Mouse (Mus musculus) kidney, embryonic 14.5 days (tissue): Measurements from ENCODE around the gene Gnl2. TPM values are rescaled to one million over a fixed set of nuclear protein-coding genes. Genes with fewer than 3 reads are reported as not detected.

Experiments
- ATAC-seq: fragments of 200-750 bp; cut with Nextera tagmentation; 2 replicates; pipeline ENCODE4 v1.8.0; 2017; ENCODE audit warnings: moderate number of reproducible peaks, mild to moderate bottlenecking, moderate TSS enrichment, moderate library complexity; ENCODE audit not compliant: low FRiP score, low TSS enrichment
- H3K27ac ChIP-seq: fragments of 300-500 bp; sonication (generic); 2 replicates; pipeline ENCODE4 v1.5.1; 2014; ENCODE audit warnings: low read depth, mild to moderate bottlenecking, low read length, moderate library complexity, mixed read lengths
- H3K27me3 ChIP-seq: fragments of 300-500 bp; sonication (generic); 2 replicates; pipeline ENCODE4 v1.6.1; 2014; ENCODE audit warnings: mild to moderate bottlenecking, low read length; ENCODE audit not compliant: control insufficient read depth, insufficient read depth
- H3K36me3 ChIP-seq: fragments of 300-500 bp; sonication (generic); 2 replicates; pipeline ENCODE4 v1.6.1; 2014; ENCODE audit warnings: low read length, mixed read lengths; ENCODE audit not compliant: control insufficient read depth, insufficient read depth
- H3K4me1 ChIP-seq: fragments of 300-500 bp; sonication (generic); 2 replicates; pipeline ENCODE4 v1.6.1; 2014; ENCODE audit warnings: low read length, mixed read lengths; ENCODE audit not compliant: control insufficient read depth, insufficient read depth
- H3K4me2 ChIP-seq: fragments of 300-500 bp; sonication (generic); replicated peaks from 2 replicates; pipeline ENCODE4 v1.6.1; 2014; ENCODE audit warnings: low read depth, mild to moderate bottlenecking, low read length
- H3K4me3 ChIP-seq: fragments of 300-500 bp; sonication (generic); 2 replicates; pipeline ENCODE4 v1.5.1; 2014; ENCODE audit warnings: mild to moderate bottlenecking, low read length
- H3K9ac ChIP-seq: fragments of 300-500 bp; sonication (generic); 2 replicates; pipeline ENCODE4 v1.6.1; 2014; ENCODE audit warnings: low read depth, mild to moderate bottlenecking, low read length, moderate library complexity
- H3K9me3 ChIP-seq: fragments of 300-500 bp; sonication (generic); 2 replicates; pipeline ENCODE4 v1.6.1; 2016; ENCODE audit warnings: low read length; ENCODE audit not compliant: control insufficient read depth
- WGBS: fragments of 180-500 bp; shearing (Covaris S2); extraction: QIAGEN DNeasy Blood & Tissue Kit; methylation state at CpG from one replicate; pipeline ENCODE4 v1.1.7; 2014; 5-methylcytosine and 5-hydroxymethylcytosine counted together
- polyA plus RNA-seq: library from polyadenylated mRNA; unstranded; fragments of >200 nt; fragmentation: Nextera tagmentation; extraction: Ambion mirVana; gene quantifications from 2 replicates; pipeline ENCODE4 v1.2.1, GENCODE M21; 2014

Gnl2 gene
- 56.9 and 95.5 TPM in 2 replicates for polyA plus RNA-seq

DNA sequence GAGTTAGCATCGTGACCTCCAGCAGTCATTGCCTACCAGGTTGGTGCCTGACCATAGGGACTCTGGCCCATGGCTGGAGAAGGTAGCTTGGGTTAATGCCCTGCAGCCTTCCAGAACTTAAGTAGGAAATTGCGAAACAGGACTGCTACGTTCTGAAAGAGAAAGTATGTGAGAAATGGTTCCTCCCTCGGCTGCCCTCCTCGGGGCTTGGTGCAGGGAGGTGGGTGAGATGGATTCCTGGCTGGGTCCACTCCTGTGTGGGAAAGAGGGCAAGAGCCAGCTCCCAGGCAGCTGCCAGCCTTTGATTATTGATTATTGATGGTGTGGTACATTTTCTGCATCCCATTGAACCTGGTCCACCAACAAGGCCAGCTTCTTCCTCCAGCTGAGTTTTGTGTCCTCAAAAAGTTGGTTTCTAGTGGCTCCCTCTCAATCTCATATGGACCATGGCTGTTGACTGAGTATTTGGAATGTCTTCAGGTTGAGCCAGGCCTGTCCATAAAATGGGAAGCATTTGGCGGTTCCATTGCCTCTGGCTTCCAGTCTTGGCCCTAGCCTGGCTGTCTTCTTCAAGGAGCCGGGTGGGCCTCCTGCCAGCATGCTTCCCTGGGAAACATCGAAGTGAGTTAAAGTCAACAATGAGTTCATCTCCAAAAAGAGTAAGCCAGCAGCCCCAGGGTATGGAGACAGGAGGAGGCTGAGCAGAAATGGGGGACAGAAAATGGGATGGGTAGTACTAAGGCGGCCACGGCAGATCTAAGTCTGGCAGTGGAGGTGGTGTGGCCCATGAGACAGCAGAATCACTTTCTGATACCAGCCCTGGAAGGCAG lies at the start of gene Gnl2:
TSS of gene Gnl2 (plus strand) at position 780 of the 830 bp plus-strand sequence.
- Histone ChIP-seq H3K27me3 (no peaks in the 10 kb centered on the region), H3K9me3 (no peaks in the 10 kb centered on the region), H3K36me3 (no peaks in the 10 kb centered on the region), H3K4me2 (no peak within 1 kb of the TSS), H3K4me1 (no peaks in the 10 kb centered on the region), H3K27ac (no peak within 1 kb of the TSS), H3K9ac (no peak within 1 kb of the TSS), H3K4me3 (no peak within 1 kb of the TSS)
- WGBS, result 80% methylated on average over 10 of the region's 10 CpGs
- ATAC-seq, result no peak

DNA sequence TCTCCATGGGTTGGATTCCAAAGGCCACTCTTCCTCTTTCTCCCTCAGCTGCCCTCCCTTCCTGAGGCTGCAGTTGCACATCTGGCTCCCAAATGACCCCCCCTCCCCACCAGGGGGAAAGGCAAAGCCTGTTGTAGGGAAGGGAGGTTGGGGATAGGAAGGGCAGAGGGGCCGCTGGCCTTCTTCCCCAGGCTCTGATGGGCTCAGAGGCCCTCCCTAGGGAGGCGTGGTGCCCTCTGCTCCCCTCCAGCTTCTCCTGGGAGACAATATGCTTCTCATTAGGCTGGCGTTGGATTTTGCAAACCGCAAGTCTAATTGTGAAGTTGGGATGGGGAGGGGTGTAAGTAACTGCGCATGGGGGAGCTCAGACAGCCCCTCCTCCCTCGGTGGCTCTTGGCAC lies 47.7 kb upstream of the Gnl2 start:
- no peak overlapping the region for H3K9ac ChIP-seq
- H3K27ac ChIP-seq, result no peak overlapping the region

DNA sequence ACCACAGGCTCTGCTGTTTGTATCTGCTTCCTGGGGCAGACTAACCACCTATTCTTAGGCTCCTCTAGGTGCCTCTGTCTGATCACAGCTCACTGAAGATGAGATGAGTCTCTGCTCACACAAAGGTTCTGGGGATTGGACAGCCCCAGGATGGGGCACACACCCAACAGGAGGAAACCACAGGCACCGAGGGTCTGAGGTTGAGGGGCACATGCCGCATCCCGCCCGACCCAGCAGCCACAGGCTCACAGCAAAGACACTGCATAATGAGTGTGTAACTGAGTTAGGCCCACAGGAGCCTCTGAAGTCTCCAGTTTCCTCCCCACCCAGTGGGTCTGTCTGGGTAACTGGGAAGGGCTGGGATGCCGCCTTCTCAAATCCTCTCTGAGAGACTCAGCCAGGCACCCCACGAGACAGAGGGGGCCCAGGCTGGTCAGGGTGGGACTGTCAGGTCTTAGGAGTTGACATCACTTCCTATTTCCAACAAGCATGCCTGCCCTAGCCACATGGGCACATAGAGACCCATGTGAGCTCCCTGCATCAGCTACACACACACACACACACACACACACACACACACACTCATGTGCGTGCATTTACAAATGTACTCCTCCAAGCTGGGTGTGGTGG lies 47.1 kb upstream of the Gnl2 start:
- H3K4me3 ChIP-seq, result no peak overlapping the region
- WGBS, result 72% methylated on average over 7 of the region's 7 CpGs

More for the DNA sequence above, 47.7 kb upstream of the Gnl2 start:
- ATAC-seq, result no peak
- Histone ChIP-seq H3K9me3 (no peaks in the 10 kb centered on the region), H3K27me3 (peaks cover 1% of the 10 kb centered on the region), H3K4me2 (no peak overlapping the region), H3K4me1 (peaks cover 5% of the 10 kb centered on the region), H3K4me3 (no peak overlapping the region), H3K36me3 (no peaks in the 10 kb centered on the region)
- 63% methylated on average over 6 of the region's 6 CpGs for WGBS

DNA sequence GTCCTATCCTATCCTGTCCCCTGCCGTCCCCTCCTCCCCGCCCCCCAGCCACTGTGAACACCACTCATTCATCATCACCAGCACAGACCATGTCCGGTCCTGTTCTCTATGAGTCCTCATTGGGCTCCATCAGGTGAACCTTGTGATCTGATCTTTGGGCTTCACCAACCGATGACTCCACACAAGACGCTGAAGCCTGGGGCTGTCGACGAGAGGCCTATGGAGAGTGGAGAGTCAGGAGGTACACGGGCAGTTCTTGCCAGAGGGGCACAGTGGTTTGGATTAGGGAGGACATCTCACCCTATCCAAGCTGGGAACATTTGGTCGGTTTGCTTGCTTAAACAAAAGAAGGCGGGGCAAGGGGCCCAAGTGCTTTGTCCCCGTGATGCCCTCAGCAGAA lies 46.2 kb upstream of the Gnl2 start:
- Histone ChIP-seq H3K4me3 (no peak overlapping the region), H3K9me3 (no peaks in the 10 kb centered on the region), H3K27ac (no peak overlapping the region), H3K36me3 (no peaks in the 10 kb centered on the region), H3K4me2 (no peak overlapping the region), H3K27me3 (peaks cover 4% of the 10 kb centered on the region), H3K4me1 (peaks cover 2% of the 10 kb centered on the region), H3K9ac (no peak overlapping the region)
- 68% methylated on average over 11 of the region's 11 CpGs for WGBS
- no peak for ATAC-seq

More for the DNA sequence above, 47.1 kb upstream of the Gnl2 start:
- Histone ChIP-seq H3K4me1 (peaks cover 5% of the 10 kb centered on the region), H3K36me3 (no peaks in the 10 kb centered on the region), H3K27me3 (peaks cover 4% of the 10 kb centered on the region), H3K4me2 (no peak overlapping the region), H3K9ac (no peak overlapping the region), H3K9me3 (no peaks in the 10 kb centered on the region), H3K27ac (no peak overlapping the region)
- ATAC-seq, result no peak

DNA sequence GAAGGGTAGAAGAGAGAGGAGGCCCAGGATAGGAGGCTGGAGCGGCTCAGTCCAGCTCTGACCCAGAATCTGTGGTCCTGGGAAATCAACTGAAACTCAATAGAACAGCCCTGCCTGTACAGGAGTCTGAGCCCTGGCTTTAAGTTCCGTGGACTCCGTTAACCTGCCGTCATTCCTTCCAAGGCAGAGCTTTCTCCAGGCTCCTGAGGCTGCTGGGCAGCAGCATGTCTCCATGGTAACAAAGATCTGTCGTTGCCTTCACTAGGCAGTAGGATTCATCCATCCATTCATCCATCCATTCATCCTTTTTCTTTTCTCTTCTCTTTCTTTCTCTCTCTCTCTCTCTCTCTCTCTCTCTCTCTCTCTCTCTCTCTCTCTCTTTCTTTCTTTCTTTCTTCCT lies 45.7 kb upstream of the Gnl2 start:
- 44% methylated on average over 5 of the region's 5 CpGs for WGBS
- ATAC-seq, result no peak
- no peak overlapping the region for H3K9ac ChIP-seq
- no peak overlapping the region for H3K27ac ChIP-seq
- no peak overlapping the region for H3K4me3 ChIP-seq
- no peaks in the 10 kb centered on the region for H3K9me3 ChIP-seq
- no peaks in the 10 kb centered on the region for H3K36me3 ChIP-seq
- H3K4me1 ChIP-seq, result no peaks in the 10 kb centered on the region
- no peak overlapping the region for H3K4me2 ChIP-seq
- H3K27me3 ChIP-seq, result peaks cover 4% of the 10 kb centered on the region

DNA sequence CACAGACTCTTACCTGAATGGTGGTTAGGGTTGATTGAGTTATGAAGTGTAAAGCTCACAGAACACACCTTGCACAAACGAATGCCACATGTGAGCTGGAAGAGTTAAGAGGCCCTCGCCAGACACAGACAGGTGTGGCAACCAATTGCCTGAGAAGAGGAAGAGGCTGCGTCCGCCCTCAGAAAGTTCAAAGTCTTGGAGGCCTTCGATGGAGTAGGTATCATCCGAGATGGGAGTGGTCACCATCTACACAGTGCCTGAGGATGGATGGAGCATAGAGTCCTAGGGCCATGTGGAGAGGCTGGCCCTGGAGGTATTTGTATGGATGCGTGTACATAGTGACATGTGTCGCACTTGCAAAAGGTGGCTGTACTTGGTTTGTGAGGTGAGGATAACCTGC lies 45.3 kb upstream of the Gnl2 start:
- H3K9ac ChIP-seq, result no peak overlapping the region
- H3K27me3 ChIP-seq, result peaks cover 4% of the 10 kb centered on the region
- H3K4me2 ChIP-seq, result no peak overlapping the region
- no peak overlapping the region for H3K27ac ChIP-seq
- H3K9me3 ChIP-seq, result no peaks in the 10 kb centered on the region
- no peaks in the 10 kb centered on the region for H3K4me1 ChIP-seq
- ATAC-seq, result no peak
- no peak overlapping the region for H3K4me3 ChIP-seq
- no peaks in the 10 kb centered on the region for H3K36me3 ChIP-seq
- 86% methylated on average over 8 of the region's 8 CpGs for WGBS

DNA sequence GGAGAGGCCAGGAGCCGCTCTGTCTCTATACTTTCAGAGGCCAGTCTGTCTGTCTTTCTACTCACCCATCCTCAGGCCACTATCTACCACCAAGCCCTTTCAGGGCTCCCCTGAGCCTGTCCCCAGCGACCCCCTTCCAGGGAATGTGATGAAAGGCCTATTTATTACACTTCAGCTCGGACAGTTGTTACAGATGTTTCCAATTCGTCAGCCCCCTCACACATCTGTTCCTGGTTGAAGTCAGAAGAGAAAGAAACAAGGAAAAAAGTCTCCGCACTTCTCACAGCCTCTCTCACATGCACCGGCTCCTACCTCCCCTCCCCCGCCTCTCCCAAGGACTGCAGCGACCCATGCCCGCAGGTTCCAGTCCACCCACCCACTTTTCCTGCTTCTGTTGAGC lies 44.1 kb upstream of the Gnl2 start:
- WGBS, result 42% methylated on average over 9 of the region's 9 CpGs
- ATAC-seq, result no peak

DNA sequence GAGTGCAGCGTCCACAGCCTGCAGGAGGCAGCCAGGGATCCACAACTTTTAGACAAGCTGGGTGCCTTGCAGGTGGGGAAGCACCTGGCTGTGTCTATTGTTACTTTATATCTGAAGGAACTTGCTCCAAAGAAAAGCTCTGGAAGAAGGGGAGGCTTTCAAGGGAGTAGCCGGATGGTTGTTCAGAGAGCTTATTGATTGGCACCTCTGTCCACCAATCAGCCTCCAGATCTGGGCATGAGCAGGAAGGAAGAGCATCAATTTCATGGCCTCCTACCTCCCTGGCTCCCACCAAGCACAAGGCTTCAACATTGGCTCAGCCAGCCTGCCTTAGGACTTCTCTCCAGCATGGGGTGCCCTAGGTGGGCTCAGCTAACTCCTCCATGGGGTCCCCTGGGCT lies 43.1 kb upstream of the Gnl2 start:
- Histone ChIP-seq H3K27ac (no peak overlapping the region), H3K27me3 (peaks cover 4% of the 10 kb centered on the region; the same call in 1 of the 2 replicates)

More for the DNA sequence above, 44.1 kb upstream of the Gnl2 start:
- Histone ChIP-seq H3K36me3 (no peaks in the 10 kb centered on the region), H3K4me2 (no peak overlapping the region), H3K9me3 (no peaks in the 10 kb centered on the region), H3K4me3 (no peak overlapping the region), H3K27ac (no peak overlapping the region), H3K4me1 (no peaks in the 10 kb centered on the region), H3K9ac (no peak overlapping the region), H3K27me3 (peaks cover 4% of the 10 kb centered on the region)

DNA sequence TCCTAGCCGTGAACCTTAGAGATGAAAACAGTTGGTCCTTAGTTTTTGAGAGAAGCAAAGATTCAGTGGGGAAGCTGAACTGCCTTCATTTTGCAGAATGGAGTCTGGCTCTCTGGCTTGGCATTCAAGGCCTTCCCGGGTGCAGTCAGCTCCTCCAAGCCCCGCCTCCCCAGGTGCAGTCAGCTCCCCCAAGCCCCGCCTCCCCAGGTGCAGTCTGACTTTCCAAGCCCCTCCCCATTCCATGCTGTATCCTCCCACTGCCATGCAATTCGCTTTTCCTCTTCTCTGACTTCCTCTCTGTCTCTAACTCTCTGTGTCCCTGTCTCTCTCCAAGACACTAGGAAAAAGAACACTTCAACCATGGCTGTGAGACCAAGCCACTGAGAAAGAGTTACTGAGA lies 38.2 kb upstream of the Gnl2 start:
- H3K4me1 ChIP-seq, result no peaks in the 10 kb centered on the region
- no peak overlapping the region for H3K27ac ChIP-seq
- H3K9ac ChIP-seq, result no peak overlapping the region
- no peak for ATAC-seq
- peaks cover 8% of the 10 kb centered on the region; the same call in 1 of the 2 replicates for H3K27me3 ChIP-seq
- H3K36me3 ChIP-seq, result no peaks in the 10 kb centered on the region
- WGBS, result 37% methylated on average over 5 of the region's 5 CpGs
- no peaks in the 10 kb centered on the region for H3K9me3 ChIP-seq
- no peak overlapping the region for H3K4me3 ChIP-seq
- no peak overlapping the region for H3K4me2 ChIP-seq

More for the DNA sequence above, 43.1 kb upstream of the Gnl2 start:
- H3K9ac ChIP-seq, result no peak overlapping the region
- ATAC-seq, result no peak
- H3K4me1 ChIP-seq, result no peaks in the 10 kb centered on the region
- WGBS, result 83% methylated on average over 2 of the region's 2 CpGs
- H3K9me3 ChIP-seq, result no peaks in the 10 kb centered on the region
- H3K36me3 ChIP-seq, result no peaks in the 10 kb centered on the region
- H3K4me2 ChIP-seq, result no peak overlapping the region
- H3K4me3 ChIP-seq, result no peak overlapping the region
